Mouse (Mus musculus) lung, postnatal 0 days (tissue): ENCODE measurements around the gene Tbc1d22a.

Experiments
- CTCF ChIP-seq: IDR thresholded peaks from 2 replicates; pipeline ENCODE4 v1.5.1; 2016; ENCODE audit warnings: antibody characterized with exemption, mild to moderate bottlenecking
- EP300 ChIP-seq: IDR thresholded peaks from 2 replicates; pipeline ENCODE4 v1.6.1; 2016; ENCODE audit warnings: antibody characterized with exemption, mild to moderate bottlenecking, control low read depth

- TF ChIP-seq CTCF (no peak), EP300 (no peak)
Measured at GRCm38 (mm10) chr15:86511181-86511580, 296.9 kb downstream of the Tbc1d22a start.
